Mouse (Mus musculus) spleen, adult 2 months (tissue): ENCODE data around the gene Ei24.

Experiments
- CTCF ChIP-seq: fragments of 200-500 bp; IDR thresholded peaks from 2 replicates; pipeline ENCODE4 v1.5.1; 2011; ENCODE audit warnings: mild to moderate bottlenecking, inconsistent platforms; ENCODE audit not compliant: insufficient read depth, insufficient read length, insufficient replicate concordance; ENCODE audit errors: extremely low read depth
- POLR2A ChIP-seq: fragments of 200-500 bp; IDR thresholded peaks from 2 replicates; pipeline ENCODE4 v1.6.1; 2011; ENCODE audit warnings: low read depth, low read length, inconsistent platforms

DNA sequence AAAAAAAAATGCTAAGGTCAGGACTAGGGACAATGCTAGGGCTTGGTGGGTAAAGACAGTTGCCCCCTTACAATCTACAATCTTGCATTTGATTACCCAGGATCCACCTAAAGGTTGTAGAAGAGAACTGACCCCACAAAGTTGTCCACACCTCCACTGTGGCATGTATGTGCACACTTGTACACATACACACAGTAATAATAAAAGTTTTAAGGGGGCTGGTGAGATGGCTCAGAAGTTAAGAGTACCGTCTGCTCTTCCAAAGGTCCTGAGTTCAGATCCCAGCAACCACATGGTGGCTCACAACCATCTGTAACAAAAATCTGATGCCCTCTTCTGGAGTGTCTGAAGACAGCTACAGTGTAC lies 28.2 kb downstream of the Ei24 start:
- no peak for TF ChIP-seq CTCF
- no peak for TF ChIP-seq POLR2A
